In the genomic region with DNA sequence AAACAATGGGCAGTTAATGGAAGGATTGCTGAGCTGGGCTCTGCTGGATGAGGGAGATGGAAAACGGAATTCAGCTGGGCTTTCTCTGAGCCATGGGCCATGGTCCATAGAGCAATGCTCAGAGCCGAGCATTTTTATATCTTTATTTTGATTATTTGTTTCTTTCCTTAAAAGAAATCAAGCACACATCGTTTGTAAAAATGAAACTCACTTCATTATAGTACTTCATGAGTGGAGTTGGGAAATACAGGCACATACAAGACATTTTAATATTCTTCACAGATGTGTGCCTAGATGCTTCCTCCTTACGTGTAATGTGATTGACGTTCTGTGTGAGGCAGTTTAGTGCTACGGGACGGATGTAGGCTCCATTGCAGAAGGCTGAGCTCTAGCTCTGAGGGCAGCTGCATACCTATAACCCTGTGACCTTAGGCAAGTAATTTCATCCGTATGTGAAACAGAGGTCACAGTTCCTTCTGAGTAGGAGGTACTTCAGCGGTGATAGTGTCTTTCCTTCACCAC, we compare ENCODE assay signal across 26 mouse cellular contexts.
DNase-seq lines count a peak whose midpoint lies in the region; ATAC-seq and TF ChIP-seq lines count a peak whose summit lies in the region.
"Had no signal": no experiment of that assay in that cellular context is flagged by ENCODE, and none has a peak within 500 bp of the region (broad histone marks: within the 10 kb centered on the region; RNA-seq: fewer than 3 reads in every experiment).

No protein-coding gene starts in this region.

- 44% methylated on average over 9 of the region's 9 CpGs for WGBS in lung, embryonic 15.5 days
- 56% methylated on average over 9 of the region's 9 CpGs for WGBS in lung, postnatal 0 days
- WGBS in lung, adult 2 months: 61% methylated on average over 9 of the region's 9 CpGs
- WGBS in kidney, embryonic 16.5 days: 52% methylated on average over 9 of the region's 9 CpGs

- no peak overlapping the region for H3K27ac ChIP-seq in lung, embryonic 15.5 days
- H3K27ac ChIP-seq in lung, postnatal 0 days (ENCODE audit: low read length): no peak overlapping the region
- H3K27ac ChIP-seq in kidney, embryonic 16.5 days (ENCODE audit: low read length): no peak overlapping the region
- H3K27ac ChIP-seq: embryonic facial prominence, embryonic 10.5 days; embryonic facial prominence, embryonic 12.5 days; forebrain, embryonic 13.5 days; forebrain, embryonic 15.5 days had no signal

- H3K36me3 ChIP-seq in lung, embryonic 15.5 days: no peaks in the 10 kb centered on the region
- H3K36me3 ChIP-seq in lung, postnatal 0 days (ENCODE audit: insufficient read depth, low read length): no peaks in the 10 kb centered on the region
- H3K36me3 ChIP-seq in kidney, embryonic 16.5 days (ENCODE audit: insufficient read depth, low read length): no peaks in the 10 kb centered on the region
- H3K36me3 ChIP-seq: embryonic facial prominence, embryonic 10.5 days; embryonic facial prominence, embryonic 12.5 days; forebrain, embryonic 15.5 days; G1E had no signal

- TF ChIP-seq EP300 in lung, postnatal 0 days (IDR thresholded peaks at IDR 0.05): no peak

- peak; percentile 64; the same call in 1 of the 2 replicates for ATAC-seq in lung, embryonic 15.5 days (ENCODE audit: borderline replicate concordance, extremely low read depth, low FRiP score, low TSS enrichment)
- ATAC-seq in lung, postnatal 0 days: peak; percentile 32; the same call in 1 of the 2 replicates
- ATAC-seq in kidney, embryonic 16.5 days (ENCODE audit: low FRiP score, low TSS enrichment): no peak
- ATAC-seq: activated CD4-positive, CD25-positive, alpha-beta regulatory T cell, adult 4 months; CD4-positive, CD25-positive, alpha-beta regulatory T cell, adult 4 months; forebrain, embryonic 13.5 days; forebrain, embryonic 15.5 days; forebrain, postnatal 0 days; Patski had no signal

- no peak overlapping the region for H3K4me2 ChIP-seq in lung, embryonic 15.5 days
- no peak overlapping the region for H3K4me2 ChIP-seq in lung, postnatal 0 days (replicated peaks; ENCODE audit: low read depth, low read length)
- H3K4me2 ChIP-seq in kidney, embryonic 16.5 days (replicated peaks; ENCODE audit: low read depth, low read length): no peak overlapping the region
- H3K4me2 ChIP-seq: embryonic facial prominence, embryonic 12.5 days; forebrain, embryonic 13.5 days; forebrain, embryonic 15.5 days had no signal

- TF ChIP-seq POLR2A in lung, adult 2 months (IDR thresholded peaks at IDR 0.05; ENCODE audit: borderline replicate concordance, extremely low read depth, low read depth, low read length): no peak

- no peak for TF ChIP-seq CTCF in lung, postnatal 0 days (IDR thresholded peaks at IDR 0.05)
- no peak for TF ChIP-seq CTCF in lung, adult 2 months (IDR thresholded peaks at IDR 0.05; ENCODE audit: insufficient read depth, low read length)

- no peak overlapping the region for H3K9ac ChIP-seq in lung, embryonic 15.5 days
- no peak overlapping the region for H3K9ac ChIP-seq in lung, postnatal 0 days (replicated peaks; ENCODE audit: low read depth)
- no peak overlapping the region for H3K9ac ChIP-seq in kidney, embryonic 16.5 days (replicated peaks; ENCODE audit: low read length)
- H3K9ac ChIP-seq: embryonic facial prominence, embryonic 12.5 days; forebrain, embryonic 13.5 days; forebrain, embryonic 15.5 days; forebrain, postnatal 0 days had no signal

- no peaks in the 10 kb centered on the region for H3K9me3 ChIP-seq in lung, embryonic 15.5 days
- no peaks in the 10 kb centered on the region for H3K9me3 ChIP-seq in lung, postnatal 0 days (ENCODE audit: low read length)
- H3K9me3 ChIP-seq in kidney, embryonic 16.5 days (ENCODE audit: low read length): no peaks in the 10 kb centered on the region
- H3K9me3 ChIP-seq: embryonic facial prominence, embryonic 10.5 days; embryonic facial prominence, embryonic 12.5 days; forebrain, embryonic 13.5 days; forebrain, embryonic 15.5 days had no signal

- peaks cover 4% of the 10 kb centered on the region; the same call in 1 of the 2 replicates for H3K4me1 ChIP-seq in lung, embryonic 15.5 days
- no peaks in the 10 kb centered on the region for H3K4me1 ChIP-seq in lung, postnatal 0 days (ENCODE audit: insufficient read depth, low read depth, low read length)
- no peaks in the 10 kb centered on the region for H3K4me1 ChIP-seq in lung, adult 2 months (ENCODE audit: control insufficient read depth, insufficient read depth, low read length)
- peaks cover 8% of the 10 kb centered on the region for H3K4me1 ChIP-seq in kidney, embryonic 16.5 days (ENCODE audit: insufficient read depth, low read length)
- H3K4me1 ChIP-seq: embryonic facial prominence, embryonic 12.5 days; forebrain, embryonic 13.5 days; forebrain, embryonic 15.5 days had no signal

- peak; percentile 50 for DNase-seq in embryo, embryonic 10 days (ENCODE audit: low spot score)
- no peak for DNase-seq in embryo, embryonic 9.5 days (ENCODE audit: extremely low spot score)
- DNase-seq in lung, adult 18-20 months: no peak
- peak; percentile 67 for DNase-seq in lung, postnatal 0 days (ENCODE audit: low spot score)
- no peak for DNase-seq in lung, adult 2 months
- DNase-seq: adrenal gland, adult 8-10 months; adrenal gland, postnatal 14 days; adrenal gland, postnatal 36 days; B cell, adult 2 months; cerebellum, adult 11-12 months; cerebellum, adult 2 months; cerebellum, adult 9-10 months; cerebellum, postnatal 10 days; cerebellum, postnatal 25 days; forebrain, postnatal 0 days had no signal

- no peaks in the 10 kb centered on the region for H3K27me3 ChIP-seq in lung, embryonic 15.5 days
- no peaks in the 10 kb centered on the region for H3K27me3 ChIP-seq in lung, postnatal 0 days (replicated peaks; ENCODE audit: insufficient read depth, low read length)
- no peaks in the 10 kb centered on the region for H3K27me3 ChIP-seq in kidney, embryonic 16.5 days (ENCODE audit: insufficient read depth, low read length)
- H3K27me3 ChIP-seq: CH12.LX; embryonic facial prominence, embryonic 12.5 days; forebrain, embryonic 13.5 days; forebrain, embryonic 15.5 days; Patski had no signal

- no peak overlapping the region for H3K4me3 ChIP-seq in lung, embryonic 15.5 days
- no peak overlapping the region for H3K4me3 ChIP-seq in lung, postnatal 0 days (ENCODE audit: low read depth, low read length)
- no peak overlapping the region for H3K4me3 ChIP-seq in lung, adult 2 months (replicated peaks; ENCODE audit: extremely low read depth, low read depth, low read length)
- H3K4me3 ChIP-seq in kidney, embryonic 16.5 days (ENCODE audit: low read length): no peak overlapping the region
- H3K4me3 ChIP-seq: embryonic facial prominence, embryonic 10.5 days; embryonic facial prominence, embryonic 12.5 days; forebrain, embryonic 13.5 days; forebrain, embryonic 15.5 days had no signal

Comparison
In these comparisons a context has a peak if more than half of its experiments do, and no peak if none do; other contexts are left out.
1. DNase-seq: peak in embryo, embryonic 10 days (single experiment) and lung, postnatal 0 days (single experiment); none in embryo, embryonic 9.5 days (single experiment), lung, adult 18-20 months (0 of 2) and lung, adult 2 months (single experiment).